Mouse (Mus musculus) thymus, adult 2 months (tissue): ENCODE measurements around the gene Hes1.

Experiments
- CTCF ChIP-seq: fragments of 200-500 bp; IDR thresholded peaks from 2 replicates; pipeline ENCODE4 v1.5.1; 2012; ENCODE audit warnings: mild to moderate bottlenecking, control low read depth, low read length, moderate library complexity, borderline replicate concordance; ENCODE audit not compliant: control insufficient read depth, poor library complexity, insufficient read depth; ENCODE audit errors: extremely low read depth
- POLR2A ChIP-seq: fragments of 200-500 bp; IDR thresholded peaks from 2 replicates; pipeline ENCODE4 v1.6.1; 2012; ENCODE audit warnings: mild to moderate bottlenecking, low read length, control low read depth, moderate library complexity; ENCODE audit not compliant: control insufficient read depth, poor library complexity, insufficient read depth; ENCODE audit errors: extremely low read depth

DNA sequence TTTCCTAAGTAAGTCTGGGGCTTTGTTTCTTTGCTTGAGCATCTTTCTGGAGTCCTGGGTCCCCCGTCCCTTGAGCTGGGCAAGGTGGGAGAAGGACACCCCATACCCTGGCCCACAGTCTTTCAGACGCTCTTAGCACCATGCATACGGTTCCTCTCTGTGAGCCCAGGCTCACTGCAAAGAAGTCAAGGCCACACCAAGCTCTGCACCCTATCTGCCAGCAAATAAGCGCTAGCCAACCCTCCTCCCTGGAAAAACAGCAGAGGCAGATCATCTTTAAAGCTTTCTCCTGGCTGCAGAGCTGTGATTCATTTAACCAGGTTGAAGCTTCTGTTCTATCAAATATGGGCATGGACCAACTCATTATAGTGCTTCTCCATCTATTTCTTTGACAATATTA lies 9.6 kb upstream of the Hes1 start:
- no peak for TF ChIP-seq CTCF
- no peak for TF ChIP-seq POLR2A
